Mouse (Mus musculus): ENCODE measurements around the gene Mthfd2l.

DNA sequence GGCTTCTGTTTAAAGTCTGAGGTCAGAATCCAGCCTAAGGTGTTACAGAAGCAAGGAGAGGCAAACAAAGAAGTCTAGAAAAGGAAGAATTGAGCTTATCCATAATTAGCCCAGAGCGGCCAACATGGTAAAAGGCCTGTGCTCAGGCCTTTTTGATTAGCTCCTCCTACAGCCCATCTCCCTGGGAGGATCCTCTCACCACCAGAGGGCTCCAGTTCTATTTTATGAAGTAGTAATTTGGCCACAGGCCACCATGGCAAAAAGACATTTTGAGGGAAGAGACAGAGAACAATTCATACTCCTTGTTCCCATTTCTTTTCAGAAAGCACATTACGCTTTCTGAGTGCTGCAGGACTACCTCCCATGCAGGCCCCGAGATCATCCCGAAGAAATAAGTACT lies 46.3 kb downstream of the Mthfd2l start:
- no peak for TF ChIP-seq FLI1 (IDR thresholded peaks at IDR 0.05; ENCODE audit: low read length)
- no peak for TF ChIP-seq GATA1 (IDR thresholded peaks at IDR 0.05; ENCODE audit: borderline replicate concordance, low read length)

Data from megakaryocyte, embryonic 14.5 days (primary cell).